Mouse (Mus musculus): ENCODE data around the gene Ahcy.
"Not testable (repeated sequence)": the region's sequence is repeated elsewhere in the genome, so short reads cannot be mapped to it uniquely, and the experiment has no call there.

Gene Ahcy

DNA sequence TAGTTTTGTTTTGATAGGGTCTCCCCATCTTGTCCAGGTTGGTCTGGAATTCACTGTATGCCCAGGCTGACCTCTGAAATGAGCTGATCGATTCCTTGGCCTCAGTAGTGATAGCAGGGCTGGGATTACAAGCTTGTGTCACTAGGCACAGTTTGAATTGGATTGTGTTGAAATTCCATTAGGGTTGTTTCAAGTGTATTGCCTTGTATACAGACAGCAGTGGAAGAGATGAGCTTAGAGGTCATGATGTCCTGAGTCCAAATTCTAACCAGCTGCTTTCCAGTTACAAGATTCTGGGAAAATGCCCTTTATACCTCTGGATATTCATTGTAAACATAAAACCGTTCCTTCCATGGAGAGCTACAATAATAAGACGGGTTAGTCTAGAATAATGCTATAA lies 950 bp downstream of the Ahcy start:
- DNase-seq, result no peak

DNA sequence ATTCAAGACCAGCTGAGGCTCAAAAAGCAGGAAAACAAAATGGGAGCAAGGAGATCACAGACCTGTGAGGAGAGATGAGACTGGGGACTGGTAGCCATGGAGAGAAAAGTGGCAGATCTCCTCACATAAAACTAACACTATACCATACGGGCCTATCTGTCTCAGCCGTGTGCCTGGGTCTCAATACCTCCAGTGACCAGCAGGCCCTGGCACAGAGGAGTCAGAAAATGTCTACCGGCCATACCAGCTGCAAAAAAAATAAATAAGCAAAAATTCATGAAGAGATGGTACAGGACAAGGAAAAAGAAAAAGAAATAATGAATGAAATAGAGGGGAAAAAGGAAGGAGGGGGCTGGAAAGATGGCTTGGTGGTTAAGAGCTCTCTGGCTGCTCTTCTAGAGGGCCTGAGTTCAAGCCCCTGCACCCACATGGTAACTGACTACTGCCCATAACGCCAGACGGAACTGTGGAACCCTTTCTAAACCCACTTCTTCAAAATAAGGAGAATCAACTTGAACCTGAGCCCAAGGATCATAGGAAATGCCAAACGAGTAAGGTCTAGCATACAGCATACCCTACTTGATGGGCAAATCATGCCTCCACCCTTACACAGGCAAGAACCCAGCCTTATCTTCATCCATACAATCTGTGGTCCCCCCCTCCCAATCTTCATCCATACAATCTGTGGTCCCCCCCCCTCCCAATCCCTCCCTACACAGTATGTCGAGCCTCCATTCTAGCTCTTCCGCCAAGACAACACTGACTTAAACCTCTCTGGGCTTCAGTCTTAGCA lies 1.7 kb downstream of the Ahcy start:
- no peak for DNase-seq

DNA sequence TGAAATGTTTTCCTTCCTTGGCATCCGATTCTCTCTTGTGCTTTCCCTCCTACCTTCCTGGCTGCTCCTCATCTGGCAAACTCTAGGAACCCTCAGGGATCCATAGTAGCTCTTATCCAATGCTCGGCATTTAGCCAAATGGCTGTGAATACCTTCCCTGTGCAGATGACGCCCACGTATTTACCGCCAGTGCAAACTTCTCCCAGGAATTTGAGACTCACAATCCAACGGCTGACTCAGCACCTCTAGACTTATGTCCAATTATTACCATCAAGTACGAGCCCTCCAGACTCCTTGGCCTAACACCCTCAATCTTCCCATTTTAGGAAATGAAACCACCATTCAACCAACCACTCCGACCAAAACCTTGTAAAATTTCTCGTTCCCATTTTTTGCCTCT lies 3.3 kb downstream of the Ahcy start:
- DNase-seq, result no peak

DNA sequence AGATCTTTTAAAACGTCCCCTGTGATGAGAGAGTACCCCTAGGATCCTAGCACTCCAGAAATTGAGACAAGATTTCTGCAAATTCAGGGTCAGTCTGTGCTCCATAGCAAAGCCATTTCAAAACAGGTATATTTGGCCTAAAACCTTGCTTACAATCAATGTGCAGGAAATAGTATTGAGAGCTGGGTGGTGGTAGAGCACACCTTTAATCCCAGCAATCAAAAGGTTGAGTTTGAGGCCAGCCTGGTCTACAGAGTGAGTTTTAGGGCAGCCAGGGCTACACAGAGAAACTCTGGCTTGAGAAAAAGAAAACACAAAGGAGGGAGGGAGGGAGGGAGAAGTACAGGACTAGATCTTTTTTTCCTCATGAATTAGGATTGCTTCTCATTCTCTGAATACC lies 16.9 kb downstream of the Ahcy start:
- no peak for DNase-seq

DNA sequence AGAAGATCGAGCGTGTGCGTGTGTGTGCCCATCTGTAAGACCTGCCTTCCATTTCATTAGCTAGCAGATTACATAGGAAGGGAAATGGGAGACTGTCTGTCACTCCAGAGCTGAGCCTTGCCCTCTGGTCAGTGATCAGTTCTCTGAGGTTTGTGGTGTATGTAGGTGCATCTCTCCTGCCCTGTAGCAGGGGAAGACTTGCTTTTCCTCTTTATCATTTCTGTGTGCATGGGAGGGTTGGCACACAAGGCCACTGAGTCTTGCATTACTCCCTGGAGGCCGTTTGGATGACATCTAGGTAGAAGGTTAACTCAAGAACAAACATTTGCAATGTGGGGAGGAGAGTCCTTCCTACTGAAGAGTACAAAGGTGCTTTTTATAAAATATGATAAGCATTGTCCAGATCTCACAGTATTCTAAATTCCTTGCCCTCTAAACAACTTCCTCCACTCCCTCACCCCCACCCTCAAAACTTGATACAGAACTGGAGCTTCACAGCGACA lies 18.2 kb downstream of the Ahcy start:
- DNase-seq, result no peak

DNA sequence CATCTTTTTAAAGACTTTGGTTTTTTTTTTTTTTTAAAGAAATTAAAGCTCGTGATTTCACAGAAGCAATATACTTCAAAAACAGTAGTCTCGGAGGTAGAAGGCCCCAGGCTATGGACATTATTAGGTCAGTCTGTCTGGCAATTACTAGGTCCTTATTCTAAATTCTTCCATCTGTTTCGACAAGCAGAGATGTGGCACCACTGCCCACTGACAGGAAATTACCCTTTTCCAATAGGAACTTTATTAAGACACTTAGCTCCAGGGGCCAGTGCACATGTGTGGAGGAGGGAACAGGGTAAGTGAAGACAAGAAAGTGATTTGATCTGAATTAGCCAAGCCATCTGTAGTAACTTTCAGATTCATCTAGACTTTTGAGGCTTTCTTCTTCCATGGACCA lies 19.6 kb downstream of the Ahcy start:
- no peak for DNase-seq

DNA sequence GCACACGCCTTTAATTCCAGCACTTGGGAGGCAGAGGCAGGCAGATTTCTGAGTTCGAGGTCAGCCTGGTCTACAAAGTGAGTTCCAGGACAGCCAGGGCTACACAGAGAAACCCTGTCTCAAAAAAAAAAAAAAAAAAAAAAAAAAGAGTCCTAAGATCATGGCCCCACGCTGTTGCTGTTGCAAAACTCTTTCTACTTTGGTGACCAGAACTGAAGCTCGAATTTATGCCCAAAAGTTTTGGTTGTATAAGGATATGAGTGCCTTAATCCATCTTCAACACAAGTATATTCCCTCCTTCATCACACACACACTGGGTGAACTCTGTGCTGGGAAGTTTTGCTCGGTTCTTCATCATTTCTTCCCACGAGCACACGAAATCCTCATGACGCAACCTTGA lies 20.8 kb downstream of the Ahcy start:
- not testable (repeated sequence) for DNase-seq

DNA sequence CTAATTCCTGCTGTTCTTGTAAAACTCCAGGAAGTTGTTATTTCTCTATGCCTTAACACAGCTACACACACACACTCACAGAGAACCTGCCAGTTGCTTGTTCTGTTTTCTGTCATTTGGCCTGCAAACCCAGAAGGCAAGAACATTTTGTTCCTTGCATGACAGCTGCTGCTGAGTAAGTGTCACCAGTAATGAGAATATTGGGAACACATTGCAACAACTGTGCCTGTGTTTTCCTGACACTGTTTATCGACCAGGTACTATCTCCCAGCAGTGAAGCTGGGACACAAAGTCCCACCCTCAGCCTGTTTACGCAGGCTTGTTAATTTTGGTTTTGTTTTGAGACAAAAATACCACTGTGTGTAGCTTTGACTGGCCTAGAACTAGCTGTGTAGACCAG lies 21.6 kb downstream of the Ahcy start:
- DNase-seq, result no peak

DNA sequence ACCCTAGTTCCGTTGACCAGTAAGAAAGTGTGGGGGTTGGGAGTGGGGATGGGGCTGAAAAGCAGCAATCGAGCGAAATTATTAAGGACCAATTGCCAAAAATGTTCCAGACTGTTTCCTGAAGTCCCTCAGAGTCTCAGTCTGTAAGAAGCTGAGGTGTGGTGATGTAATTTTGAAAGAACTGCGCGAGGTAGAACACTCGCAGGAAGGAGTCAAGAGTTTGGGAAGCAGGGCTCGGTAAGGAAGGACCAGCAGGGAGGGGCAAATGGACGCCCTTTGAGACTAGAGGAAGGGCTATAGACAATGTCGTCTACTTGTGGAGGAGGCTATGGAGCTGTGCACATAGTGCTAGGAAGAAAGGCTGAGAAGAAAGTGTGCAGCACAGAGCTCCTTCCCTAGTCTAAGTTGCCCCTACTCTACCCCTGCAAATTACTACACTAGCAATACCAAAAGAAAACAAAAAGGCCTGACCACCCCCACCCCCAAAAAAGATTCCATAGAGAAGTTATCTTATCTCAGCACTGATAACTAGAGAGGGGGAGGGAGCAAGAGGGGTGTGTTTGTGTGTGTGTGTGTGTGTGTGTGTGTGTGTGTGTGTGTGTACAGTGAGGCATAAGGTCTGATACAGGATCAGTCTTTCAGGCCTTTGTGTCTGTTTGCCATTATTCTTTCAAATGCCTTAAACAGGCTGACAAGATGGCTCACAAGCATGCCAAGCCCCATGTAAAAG lies 22.5 kb downstream of the Ahcy start:
- DNase-seq, result no peak

DNA sequence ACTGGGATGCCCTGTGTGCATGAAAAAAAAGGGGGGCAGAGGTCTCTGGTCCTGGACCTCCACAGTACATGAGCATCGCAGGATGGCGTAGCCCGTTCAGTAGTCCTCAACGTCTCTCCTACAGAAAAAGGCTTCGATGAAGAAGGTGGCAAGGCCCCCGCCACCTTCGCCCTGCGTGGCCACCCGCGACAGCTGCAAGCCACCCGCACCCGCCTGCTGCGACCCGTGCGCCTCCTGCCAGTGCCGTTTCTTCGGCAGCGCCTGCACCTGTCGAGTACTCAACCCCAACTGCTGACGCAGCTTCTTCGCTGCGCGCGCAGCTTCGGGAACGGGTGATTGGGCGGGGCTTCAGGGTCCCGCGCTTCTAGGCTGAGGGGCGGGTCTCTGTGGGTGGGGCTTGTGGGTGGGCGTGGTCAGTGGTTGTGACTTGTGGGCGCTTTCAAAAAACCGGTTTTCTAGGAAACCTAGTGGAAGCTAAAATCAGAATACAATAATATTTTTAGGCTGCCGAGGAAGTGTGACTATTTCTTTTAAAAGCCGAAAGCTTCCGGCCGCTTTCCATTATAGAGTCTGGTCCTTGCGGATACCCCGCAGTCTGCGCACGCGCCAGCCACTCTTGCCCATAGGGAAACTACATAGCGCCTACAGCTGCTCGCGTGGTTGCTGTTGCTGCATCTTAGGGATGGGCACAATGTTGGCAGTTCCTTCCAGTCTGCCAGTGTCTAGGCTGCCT lies 23.6 kb downstream of the Ahcy start:
- DNase-seq, result peak; percentile 96

DNA sequence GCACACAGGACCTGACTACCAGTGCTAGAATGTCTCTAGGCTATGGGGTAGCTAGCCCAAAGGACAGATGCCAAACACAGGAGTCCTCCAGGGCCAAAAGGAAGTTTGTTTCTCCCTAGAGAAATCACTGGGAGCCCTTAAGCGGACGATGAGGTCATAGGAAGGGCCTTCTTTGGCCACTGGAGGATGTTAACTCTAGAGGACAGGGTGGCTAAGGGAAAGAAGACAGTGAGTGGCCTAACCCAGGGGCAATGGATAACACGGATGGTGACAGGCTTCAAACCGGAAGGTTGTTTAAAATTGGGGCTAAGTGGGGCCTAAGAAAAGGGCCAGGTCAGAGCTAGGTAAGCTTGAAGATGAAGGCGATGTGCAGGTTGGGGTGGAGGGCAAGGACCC lies 24.2 kb downstream of the Ahcy start:
- no peak for DNase-seq

DNA sequence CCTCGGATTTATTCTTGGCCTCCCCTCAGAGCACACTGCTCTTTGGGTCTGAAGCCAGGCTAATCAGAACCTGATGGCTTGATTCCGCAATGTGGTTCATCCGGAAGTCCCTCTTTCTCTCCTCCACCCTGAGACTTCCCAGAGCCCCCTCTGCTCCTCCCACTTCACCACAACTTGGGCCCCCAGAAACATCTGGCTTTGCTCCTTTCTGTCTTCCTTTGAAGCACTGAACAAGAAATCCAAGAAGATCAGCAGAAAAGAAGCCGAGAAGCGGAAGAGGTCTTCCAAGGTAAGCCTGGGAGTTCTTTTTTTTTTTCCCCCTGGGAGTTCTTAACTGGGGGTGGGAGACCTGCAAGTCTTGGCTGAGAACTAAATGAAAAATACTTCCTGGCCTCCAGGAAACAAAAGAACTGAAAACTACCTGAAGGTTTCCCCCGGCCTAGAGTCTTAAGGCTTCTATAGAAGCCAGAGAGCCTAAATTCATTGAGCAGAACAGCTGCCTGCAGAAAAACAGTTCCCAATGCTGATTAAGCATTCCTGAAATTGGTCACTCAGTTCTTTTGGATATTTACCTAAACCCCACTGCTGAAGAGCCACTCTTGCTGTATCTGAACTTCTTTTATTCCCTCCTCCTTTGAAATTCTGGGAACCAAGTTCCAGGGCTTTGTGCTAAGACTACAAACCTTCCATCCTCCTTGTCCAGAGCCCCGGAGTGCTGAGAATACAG lies 26.7 kb downstream of the Ahcy start:
- no peak for DNase-seq

DNA sequence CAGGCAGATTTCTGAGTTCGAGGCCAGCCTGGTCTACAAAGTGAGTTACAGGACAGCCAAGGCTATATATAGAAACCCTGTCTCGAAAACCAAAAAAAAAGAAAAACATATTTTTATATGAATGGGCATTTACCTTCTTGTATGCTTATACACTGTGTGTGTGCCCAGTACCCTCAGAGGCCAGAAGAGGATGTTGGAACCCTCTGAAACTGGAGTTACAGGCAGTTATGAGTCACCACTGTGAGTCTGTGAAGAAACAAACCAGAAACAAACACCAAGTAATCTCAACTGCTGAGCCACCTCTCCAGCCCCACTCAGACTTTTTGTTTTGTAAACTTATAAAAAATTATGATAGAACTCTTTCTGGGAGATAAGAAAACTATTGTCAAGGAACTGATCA lies 27.5 kb downstream of the Ahcy start:
- no peak for DNase-seq

DNA sequence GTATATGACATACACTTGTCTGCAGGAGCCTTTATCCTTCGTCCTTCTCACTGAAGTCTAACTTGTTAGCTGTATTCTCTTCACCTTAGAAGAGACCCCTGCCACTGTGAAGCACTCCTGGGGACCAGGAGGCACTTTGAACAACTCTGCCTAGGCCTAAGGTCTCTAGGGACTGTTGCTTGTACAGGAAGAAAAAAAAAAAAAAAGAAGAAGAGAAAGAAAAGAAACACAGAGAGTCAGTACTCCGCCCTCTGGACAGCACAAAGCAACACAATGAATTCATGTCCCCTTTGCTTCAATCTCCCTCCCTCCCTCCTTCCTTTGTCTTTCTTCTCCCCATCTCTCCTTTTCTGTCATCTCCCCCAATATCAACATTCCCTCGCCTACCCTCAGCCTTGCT lies 29.2 kb downstream of the Ahcy start:
- DNase-seq, result no peak

DNA sequence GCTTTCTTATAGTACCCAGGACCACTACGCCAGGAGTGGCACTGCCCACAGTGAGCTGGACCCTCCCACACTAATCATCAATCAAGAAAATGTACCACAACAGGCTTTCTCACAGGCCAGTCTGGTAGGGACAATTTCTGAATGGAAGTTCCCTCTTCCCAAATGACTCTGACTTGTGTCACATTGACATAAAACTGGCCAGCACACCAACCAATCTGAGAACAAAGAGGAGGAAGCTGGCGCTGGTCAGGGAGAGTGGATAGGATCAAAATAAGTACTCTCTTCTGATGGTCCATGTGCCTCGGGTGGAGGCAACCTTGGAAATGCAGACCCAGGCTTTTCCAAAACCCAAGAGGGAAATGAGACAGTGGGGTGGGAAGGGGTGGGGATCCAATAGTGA lies 29.8 kb downstream of the Ahcy start:
- no peak for DNase-seq

DNA sequence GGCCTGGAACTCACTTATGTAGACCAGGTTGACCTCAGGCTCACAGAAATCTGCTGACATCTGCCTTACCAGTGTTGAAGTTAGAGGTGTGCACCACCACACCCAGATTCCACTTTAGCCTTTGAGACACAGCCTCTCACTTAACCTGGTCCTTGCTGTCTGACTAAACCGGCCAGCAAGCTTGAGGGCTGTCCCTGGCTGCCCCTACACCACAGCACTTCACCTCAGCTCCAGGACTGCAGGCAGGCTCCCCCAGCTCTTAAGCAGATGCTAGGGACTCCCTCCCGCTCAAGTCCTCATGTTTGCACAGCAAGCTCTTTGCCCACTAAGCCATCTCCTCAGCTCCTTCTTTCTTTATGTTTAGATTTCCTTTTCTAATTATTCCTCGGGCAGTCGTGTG lies 34.3 kb downstream of the Ahcy start:
- no peak for DNase-seq

DNA sequence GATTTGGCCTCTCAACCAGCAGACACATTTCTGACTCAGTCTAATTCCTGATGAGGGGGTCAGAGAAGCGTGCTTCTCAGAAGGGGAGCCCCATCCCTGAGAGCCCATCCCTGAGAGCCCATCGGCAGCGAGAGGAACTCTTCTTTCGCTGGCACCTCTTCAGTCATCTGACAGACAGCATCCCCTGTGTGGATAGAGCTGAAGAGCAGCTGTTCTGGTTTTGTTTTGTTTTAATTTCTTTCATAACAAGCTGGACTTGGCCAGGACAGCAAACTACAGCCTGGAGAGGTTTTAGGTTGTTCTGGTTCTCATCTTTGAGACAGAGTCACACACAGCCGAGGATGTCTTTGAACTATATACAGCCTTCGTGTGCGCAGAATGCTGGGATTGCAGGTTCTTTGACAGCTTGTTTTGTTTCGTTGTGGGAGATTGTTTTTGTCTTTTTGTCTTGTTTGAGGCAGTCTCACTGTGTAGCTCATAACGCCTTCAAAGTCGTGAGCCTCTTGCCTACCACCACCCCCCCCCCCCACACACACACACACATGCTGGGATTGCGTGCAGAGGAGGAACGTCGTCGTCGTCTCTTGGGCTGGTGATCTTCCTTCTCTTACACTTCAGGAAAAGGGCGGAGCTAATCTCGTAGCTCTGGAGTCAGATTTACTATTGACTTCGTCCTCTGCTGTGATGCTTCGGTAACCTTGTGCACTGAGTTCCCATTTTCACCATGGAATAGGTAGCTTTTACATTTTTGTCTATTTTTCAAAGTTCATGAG lies 41.2 kb downstream of the Ahcy start:
- no peak for DNase-seq

DNA sequence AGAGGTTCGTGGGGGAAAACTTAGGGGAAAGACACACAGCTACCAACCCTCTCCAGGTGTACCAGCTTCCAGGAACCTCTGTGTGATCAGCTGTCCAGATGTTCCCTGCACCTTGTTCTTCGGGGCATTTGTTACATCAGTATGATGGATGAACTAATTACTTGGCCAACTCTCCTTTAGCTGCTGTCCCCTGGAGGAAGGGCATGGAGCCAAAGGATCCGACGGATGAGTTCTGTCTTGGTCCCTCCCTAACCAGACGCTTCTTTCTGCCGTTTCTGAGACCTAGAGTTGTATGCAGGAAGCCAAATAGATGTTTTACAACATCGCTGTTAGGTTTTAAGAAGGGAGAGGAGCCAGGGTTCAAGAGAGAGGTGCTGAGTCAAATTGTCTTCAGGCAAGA lies 43.5 kb downstream of the Ahcy start:
- no peak for DNase-seq

DNA sequence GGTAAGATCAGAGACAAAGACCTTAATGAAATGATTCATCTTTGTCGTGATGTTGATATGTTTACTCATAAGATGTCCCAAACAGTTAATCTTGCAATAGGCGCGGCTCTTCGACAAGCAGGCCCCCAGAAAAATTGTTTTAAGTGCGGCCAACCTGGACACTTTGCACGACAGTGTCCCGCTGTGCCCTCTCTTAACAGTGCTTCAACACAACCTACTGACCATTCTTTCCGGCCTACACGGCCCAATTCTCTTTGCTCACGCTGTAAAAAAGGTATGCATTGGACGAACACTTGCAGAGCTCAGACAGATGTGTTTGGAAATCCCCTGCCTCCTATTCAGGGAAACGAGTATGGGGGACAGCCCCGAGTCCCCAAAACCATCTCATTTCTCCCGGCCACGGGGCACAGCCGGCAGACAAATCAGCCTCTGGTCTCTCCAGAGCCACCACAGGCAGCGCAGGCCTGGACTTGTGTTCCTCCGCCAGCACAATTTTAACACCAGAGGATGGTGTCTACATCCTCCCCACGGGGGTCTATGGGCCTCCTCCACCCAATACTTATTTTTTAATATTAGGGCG lies 54.0 kb downstream of the Ahcy start:
- DNase-seq, result not testable (repeated sequence)

DNA sequence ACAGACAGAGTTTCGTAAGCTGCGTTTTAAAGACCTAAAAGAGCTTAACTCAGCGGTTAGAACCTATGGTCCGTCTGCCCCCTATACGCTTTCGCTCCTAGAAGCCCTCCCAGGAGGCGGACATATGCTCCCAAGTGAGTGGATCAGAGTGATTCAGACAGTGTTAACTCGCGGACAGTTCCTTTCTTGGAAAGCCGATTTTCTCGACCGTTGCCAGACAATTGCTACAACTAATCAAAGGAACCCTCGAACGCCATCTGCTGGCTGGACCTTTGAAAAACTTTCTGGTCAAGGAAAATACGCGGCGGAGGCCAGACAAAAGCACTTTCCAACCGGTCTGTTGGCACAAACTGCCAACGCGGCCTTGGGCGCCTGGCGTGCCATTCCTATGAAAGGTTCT lies 54.6 kb downstream of the Ahcy start:
- DNase-seq, result peak; percentile 92

DNA sequence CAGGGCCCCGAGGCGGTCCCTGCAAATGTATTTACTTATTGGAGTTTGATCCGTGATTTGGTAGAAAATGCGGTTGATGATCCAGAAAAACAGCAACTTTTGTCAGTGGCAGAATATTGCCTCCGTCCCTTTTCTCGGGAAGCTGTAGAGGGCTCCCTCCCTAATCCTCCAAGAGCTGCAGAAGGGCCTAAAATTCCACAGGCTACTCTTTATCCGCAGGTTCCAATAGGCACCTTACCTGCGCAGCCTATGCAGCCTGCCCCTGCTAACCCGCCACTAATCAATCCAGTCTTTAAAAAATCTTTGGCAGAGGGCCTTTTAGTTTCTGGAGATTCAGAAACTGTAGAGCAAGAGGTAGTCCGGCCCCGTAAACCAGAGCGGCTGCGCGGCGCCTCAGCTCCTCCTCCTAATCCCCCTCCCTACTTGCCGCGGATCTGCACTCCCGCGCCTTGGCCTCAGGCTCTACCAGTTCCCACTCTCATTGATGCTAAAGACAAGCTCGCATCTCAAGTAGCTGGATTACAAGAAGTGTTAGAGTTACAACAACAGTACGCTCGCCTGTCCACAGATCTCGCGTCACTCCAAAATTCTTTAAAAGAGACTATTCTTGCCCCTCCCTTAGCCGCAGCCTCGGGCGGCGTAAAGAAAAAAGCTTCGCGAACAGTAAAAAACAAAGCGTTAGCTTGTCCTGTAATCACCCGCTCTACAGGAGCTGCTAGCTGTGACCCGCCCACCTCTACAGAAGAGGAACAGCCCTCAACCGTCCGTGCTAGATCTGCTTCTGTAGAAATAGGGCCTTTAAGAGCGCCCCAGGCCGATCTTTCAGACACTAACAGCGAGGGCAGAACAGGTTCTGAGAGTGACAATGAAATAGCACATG lies 55.3 kb downstream of the Ahcy start:
- DNase-seq, result peak; percentile 76

Data from kidney, postnatal 14 days (tissue).